Mouse (Mus musculus) gastrocnemius, postnatal 10 days (tissue): ENCODE data around the gene Trap1. TPM values are rescaled to one million over a fixed set of nuclear protein-coding genes. Genes with fewer than 3 reads are reported as not detected.

ENCODE experiments used
- microRNA-seq, 2 experiments: library from miRNA; unstranded; fragments of <30 nt; microRNA quantifications; one replicate each; pipeline ENCODE4 v1.2.0; 2021
- total RNA-seq, 2 experiments: library from RNA; stranded (reverse); gene quantifications; 2 replicates each; pipeline ENCODE4 v1.2.3; 2021

Gene Trap1
- total RNA-seq, 2 experiments from 2014 or later, result 77.6 to 85.0 TPM

Small RNA genes lying within 50 kb of the gene (microRNA-seq; reads per million reads assigned to microRNA genes)
- gene Gm23413, result 0 reads per million in 2 experiments

Other genes with a start within 250 kb of the Trap1 start
- not detected for gene Olfr15, start 246.9 kb downstream of the Trap1 start, total RNA-seq
- 1 to 10 TPM; 1.2 to 1.6 TPM for gene Zfp174, start 230.6 kb downstream of the Trap1 start, total RNA-seq
- gene Naa60, start 205.5 kb downstream of the Trap1 start, total RNA-seq, result 10 to 100 TPM; 31.5 to 34.3 TPM
- 1 to 10 TPM; 7.0 to 8.9 TPM for gene Zfp597, start 193.3 kb downstream of the Trap1 start, total RNA-seq
- 1 to 10 TPM in 1 of 2 experiments, under 1 TPM in 1; 0.61 to 1.0 TPM for gene Gm20695, start 193.2 kb downstream of the Trap1 start, total RNA-seq
- gene 1700037C18Rik, start 169.1 kb downstream of the Trap1 start, total RNA-seq, result 1 to 10 TPM; 1.3 to 2.7 TPM
- 1 to 10 TPM; 6.8 to 7.7 TPM for gene Cluap1, start 169.0 kb downstream of the Trap1 start, total RNA-seq
- gene Nlrc3, start 101.2 kb downstream of the Trap1 start, total RNA-seq, result 1 to 10 TPM; 4.3 to 5.1 TPM
- 10 to 100 TPM; 10.2 to 15.7 TPM for gene Slx4, start 74.1 kb downstream of the Trap1 start, total RNA-seq
- not detected for gene Dnase1, start 40.9 kb downstream of the Trap1 start, total RNA-seq
- gene Crebbp, start 136.2 kb upstream of the Trap1 start, total RNA-seq, result 10 to 100 TPM; 39.3 to 47.6 TPM